Mouse (Mus musculus): ENCODE results near the gene Ocm.

- no peak for TF ChIP-seq POLR2A (IDR thresholded peaks at IDR 0.05; ENCODE audit: low read depth, low read length)
- TF ChIP-seq CTCF (conservative IDR thresholded peaks at IDR 0.05; ENCODE audit: insufficient read depth, insufficient read length, low read depth, low read length) = no peak
Observed at GRCm38 (mm10) chr5:143972628-143973027, 53.8 kb downstream of the Ocm start.
